Mouse (Mus musculus) c-Kit-negative CD71-positive TER-119-positive erythroid progenitor cells, embryonic 14.5 days (primary cell): Measurements from ENCODE around the gene Kcnmb1.

ENCODE experiments used
- DNase-seq: peaks from one replicate; pipeline ENCODE4 v3.0.0-alpha.2; 2013; ENCODE audit warnings: low read depth, low spot score

The Kcnmb1 gene

DNA sequence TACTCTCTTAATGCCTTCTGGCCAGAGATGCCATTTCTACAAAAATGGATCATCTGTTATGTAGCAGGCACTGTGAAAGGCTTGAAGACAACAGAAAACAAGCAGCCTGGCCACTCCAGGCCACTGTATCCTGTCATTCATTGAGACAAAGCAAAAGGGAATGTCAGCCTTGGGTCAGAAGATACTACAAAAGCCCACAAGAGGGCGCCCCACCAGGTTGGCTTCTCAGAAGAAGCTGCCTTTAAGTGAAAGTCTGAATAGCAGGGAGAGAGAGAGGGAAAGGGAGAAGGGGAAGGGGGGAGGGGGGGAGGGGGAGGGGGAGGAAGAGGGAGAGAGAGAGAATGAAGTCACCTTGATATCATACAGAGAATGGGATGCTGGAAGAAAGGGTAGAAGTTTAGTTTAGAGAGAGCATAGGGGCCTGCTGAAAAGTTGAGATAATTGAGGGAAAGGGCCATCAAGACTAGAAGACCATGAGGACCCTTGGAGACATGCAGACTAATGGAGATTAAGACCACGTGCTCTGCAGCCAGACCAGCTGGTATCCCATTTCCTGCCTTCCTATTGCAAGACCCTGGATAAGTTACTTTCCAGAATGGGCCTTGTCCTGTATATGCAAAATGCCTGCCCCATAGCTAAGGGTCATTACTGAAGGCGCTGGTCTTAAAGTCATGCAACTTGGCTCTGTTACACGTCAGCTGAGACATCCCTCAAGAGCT, 18.6 kb upstream of the Kcnmb1 start:
- no peak for DNase-seq

- no peak for DNase-seq
Measured at GRCm38 (mm10) chr11:33944786-33945328, 18.0 kb upstream of the Kcnmb1 start.

GRCm38 (mm10) chr11:33946501-33946900, 16.3 kb upstream of the Kcnmb1 start:
- DNase-seq = no peak

GRCm38 (mm10) chr11:33951155-33951554, 11.7 kb upstream of the Kcnmb1 start:
- no peak for DNase-seq

DNA sequence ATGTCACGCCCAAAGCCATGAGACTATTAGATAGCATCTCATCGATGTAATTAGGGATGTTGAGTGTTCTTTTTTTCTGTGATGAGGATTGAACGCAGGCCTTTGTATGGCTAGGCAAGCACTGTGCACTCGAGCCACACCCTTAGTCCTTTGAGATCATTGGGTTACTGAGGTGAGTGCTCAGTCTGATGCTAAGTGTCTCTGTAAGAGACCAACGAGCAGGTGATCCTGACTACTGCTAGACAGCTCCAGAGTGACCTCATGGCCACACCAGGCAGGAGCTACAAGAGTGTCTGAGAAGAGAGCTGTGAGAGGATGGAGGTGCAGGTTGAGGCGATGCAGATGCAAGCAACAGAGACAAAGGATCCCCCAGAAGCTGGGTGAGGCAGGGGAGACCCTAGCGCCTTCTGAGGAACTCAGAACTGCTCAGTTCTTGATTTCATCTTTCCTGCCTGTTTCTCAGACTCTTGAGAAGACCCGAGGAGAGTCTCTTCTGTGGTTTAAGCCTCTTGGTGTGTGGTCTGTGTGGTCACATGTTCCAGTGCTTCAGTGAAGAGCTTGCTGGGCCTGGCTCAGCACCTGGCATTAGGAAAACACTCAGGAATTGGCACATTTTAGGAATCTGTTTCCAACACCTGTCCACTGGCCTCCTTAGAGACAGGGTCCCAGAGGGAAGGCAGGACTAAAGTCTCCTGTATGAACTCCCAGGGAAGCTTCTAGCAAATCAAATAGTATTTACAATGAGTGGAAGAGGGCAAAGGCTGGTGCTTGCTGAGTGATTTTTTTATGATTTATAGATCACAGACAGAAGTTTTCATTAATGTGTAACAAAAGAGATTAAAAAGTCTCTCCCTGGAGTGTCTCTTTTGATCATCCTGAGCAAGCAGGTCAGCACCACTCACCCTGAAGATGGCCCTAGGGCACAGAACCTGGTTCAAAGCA, 10.9 kb upstream of the Kcnmb1 start:
- no peak for DNase-seq

DNA sequence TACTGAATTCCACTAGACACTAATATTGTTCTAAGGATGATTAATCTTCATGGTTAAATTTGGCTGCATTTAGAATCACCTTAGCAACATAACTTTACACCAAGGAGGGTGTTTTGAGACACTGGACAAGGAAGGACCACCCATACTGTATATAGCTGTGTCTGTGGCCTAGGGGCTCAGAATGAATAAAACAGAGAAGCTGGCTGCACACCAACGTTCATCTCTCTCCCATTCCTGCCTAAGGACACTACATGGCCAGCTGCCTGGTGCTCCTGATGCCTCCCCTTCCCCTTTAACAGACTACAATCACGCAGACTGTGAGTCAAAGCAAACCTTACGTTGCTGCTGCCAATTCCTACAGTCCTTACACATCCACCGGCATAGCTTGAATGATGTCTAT, 6.8 kb upstream of the Kcnmb1 start:
- no peak for DNase-seq

GRCm38 (mm10) chr11:33956623-33957022, 6.2 kb upstream of the Kcnmb1 start:
- DNase-seq = no peak

GRCm38 (mm10) chr11:33957595-33957994, 5.2 kb upstream of the Kcnmb1 start:
- no peak for DNase-seq

DNA sequence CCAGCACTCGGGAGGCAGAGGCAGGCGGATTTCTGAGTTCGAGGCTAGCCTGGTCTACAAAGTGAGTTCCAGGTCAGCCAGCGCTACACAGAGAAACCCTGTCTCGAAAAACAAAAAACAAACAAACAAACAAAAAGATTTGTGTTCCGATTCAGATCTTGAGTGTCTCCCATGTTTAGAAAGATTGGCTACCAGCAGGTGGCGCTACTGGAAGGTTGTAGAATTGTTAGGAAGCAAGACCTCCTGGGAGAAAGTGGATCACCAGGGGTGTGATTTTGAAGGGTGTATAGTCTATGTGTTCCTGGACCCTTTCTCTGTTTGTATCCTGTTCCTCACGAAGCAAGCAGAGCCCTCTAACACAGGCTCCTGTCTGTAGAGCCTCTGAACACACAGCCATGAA, 4.1 kb upstream of the Kcnmb1 start:
- DNase-seq = no peak

DNA sequence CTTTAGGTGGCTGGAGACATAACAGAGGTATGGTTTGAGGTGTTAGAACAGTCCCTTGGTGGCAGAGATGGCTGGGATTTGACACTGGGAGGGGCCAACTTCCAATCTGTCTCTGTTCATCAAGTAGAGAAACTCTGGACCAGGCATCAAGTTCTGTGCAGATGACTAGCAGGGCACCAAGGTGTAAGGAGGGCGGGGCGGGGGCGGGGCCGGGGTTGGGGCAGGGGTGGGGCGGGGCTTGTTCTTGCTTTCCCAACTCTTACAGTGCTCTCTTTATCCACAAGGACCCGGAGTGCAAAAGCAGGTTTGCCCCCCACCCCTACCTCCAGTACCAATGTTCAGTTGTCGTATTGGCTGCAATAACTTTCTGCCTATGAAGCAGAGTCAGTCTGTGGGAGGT, 635 bp upstream of the Kcnmb1 start:
- no peak for DNase-seq

DNA sequence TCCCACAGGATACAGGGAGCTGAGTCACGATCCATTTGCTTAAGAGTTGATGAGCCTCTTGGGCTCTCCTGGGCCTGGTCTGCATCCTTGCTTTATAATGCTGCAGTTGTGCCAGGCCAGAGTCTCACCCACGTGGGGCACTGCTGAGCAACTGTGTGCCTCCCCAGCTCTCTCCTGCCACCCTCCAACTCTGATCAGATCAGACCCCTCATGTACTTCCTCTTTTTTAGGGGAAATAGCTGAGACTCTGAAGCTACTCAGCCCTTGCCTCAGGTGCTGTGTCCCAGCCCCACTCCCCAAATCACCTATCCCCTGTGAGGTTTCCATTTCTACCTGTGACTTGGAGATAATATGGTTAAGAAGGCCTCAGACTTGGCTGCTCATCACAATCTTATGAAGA, 2.6 kb downstream of the Kcnmb1 start:
- no peak for DNase-seq

DNA sequence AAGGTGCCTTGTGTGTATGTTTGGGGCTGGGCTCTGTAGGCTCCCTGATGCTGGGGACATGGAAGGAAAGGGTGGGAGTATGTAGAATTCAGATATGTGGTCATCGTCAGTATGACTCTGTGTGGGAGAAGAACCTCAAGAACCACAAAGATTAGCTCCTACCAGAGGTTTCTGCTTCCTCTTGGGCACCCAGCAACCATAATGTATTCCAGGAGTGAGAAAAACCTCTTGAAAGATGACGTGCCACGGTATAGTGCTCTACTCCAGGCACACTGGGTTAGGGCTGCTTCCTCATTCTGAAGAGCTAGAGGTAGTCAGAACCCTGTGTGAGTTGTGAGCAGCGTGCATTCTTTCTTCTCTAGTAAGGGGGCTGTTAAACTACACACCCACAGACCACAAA, 4.9 kb downstream of the Kcnmb1 start:
- DNase-seq = no peak

GRCm38 (mm10) chr11:33969199-33969598, 6.4 kb downstream of the Kcnmb1 start:
- DNase-seq = no peak

- no peak for DNase-seq
Measured at GRCm38 (mm10) chr11:33972114-33972513, 9.3 kb downstream of the Kcnmb1 start.

GRCm38 (mm10) chr11:33974341-33975040, 11.7 kb downstream of the Kcnmb1 start:
- DNase-seq = no peak

DNA sequence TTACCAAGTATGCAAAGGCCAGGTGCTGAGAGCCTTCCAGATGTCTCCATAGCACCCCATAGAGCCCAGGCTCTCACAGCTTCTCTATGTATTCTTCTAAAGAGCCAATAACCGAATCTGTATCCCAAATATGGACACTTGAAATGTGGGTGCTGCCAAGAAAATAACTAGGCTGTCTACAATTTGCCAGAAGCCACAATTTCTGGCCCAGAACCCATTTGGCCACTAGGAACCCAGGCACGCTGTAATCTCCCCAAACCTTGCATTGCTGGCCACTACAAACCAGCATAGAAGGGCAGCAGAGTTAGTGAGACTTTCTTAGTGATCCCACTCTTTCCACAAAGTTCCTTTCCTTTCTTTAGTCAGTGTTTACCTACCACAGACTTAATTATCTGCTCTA, 12.3 kb downstream of the Kcnmb1 start:
- DNase-seq = no peak

GRCm38 (mm10) chr11:33980146-33980545, 17.3 kb downstream of the Kcnmb1 start:
- no peak for DNase-seq

DNA sequence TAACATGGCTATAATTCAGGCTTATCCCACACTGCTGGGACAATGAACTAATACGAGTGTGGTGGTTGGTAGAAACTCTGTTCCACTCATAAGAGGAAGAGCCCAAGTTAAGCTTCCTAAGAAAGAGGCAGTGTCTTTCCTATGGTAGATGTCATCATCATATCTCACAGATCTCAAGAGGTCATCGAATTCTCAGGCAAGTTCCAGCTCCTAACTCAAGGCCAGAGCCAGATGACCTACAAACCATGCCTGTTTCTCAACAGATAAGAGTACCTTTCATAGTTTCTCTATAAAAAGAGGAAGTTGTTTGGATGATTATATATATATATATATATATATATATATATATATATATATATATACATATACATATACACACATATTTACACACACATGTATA, 23.7 kb downstream of the Kcnmb1 start:
- no peak for DNase-seq

- DNase-seq = no peak
Measured at GRCm38 (mm10) chr11:33990002-33990401, 27.2 kb downstream of the Kcnmb1 start.

DNA sequence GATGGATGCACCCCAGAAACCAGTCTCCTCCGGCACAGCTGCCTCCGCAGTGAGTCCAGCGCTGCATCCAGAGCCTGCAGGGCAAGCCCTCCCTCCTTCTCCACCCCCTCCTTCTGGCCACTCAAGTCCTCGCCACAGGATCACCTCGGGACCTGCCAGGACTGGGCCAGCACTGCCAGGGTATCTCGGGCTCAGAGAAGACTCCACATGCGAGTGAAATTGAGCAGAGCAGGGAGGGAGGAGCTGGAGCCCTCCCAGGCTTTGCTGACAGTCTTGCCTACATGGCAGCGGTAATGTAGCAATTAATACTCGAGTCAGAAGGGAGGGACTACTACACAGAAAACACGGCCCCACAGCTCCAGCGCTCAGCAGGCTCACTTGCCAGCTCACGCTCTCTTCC, 30.1 kb downstream of the Kcnmb1 start, which contains the start of gene Kcnip1:
Gene Kcnip1, minus strand, starts transcription at position 215 of the 400 bp plus-strand sequence.
- DNase-seq = no peak

DNA sequence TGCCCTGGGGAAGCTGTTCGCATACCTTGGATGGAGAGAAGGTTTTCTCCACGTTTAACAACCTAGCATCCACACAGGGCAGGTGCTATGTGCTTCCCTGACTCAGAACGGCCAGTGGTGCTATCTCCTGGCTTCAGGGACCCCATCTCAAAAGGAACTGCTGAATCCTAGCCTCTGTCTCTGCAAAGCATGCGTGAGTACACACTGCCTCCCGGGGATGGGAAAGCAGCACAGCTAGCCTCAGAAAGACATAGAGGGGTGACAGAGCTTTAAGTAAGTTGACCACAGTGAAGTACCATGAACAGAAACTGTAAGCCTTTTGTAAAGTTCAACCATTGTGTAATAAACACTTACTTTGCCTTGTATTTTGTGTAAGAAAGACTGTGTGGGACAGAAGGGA, 30.7 kb downstream of the Kcnmb1 start:
- no peak for DNase-seq

GRCm38 (mm10) chr11:33998244-33998643, 35.4 kb downstream of the Kcnmb1 start:
- no peak for DNase-seq
